Mouse (Mus musculus) liver, postnatal 0 days (tissue): Measurements from ENCODE around the gene Sash1.

Experiments used
- CTCF ChIP-seq: sonication (generic); IDR thresholded peaks from 2 replicates; pipeline ENCODE4 v1.5.1; 2016; ENCODE audit warnings: antibody characterized with exemption, low read depth
- EP300 ChIP-seq: IDR thresholded peaks from 2 replicates; pipeline ENCODE4 v1.6.1; 2016; ENCODE audit warnings: antibody characterized with exemption, low read depth, mild to moderate bottlenecking

DNA sequence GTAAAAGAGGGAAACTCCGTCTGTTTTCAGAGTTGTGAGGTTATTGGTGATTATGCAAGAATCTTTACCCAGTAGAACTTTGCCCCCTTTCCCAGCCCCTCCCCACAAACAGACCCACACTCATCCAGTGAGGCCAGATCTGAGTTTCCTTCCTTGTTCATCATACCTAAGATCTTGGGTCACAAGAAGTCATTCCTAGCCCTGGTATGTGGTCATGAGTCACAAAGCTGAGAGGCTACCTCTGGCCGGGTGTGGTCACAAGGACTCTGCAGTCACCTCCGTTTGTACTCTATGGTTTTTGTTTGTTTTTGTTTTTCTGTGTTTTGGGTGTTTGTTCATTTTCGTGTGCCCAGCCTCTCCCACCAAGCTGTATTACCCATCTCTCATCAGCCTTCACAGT, 4.6 kb upstream of the Sash1 start:
- TF ChIP-seq EP300 (no peak), CTCF (no peak)
